Mouse (Mus musculus) frontal cortex, postnatal 36 days (tissue): ENCODE measurements around the gene F8.
"Not testable (repeated sequence)": the region's sequence is repeated elsewhere in the genome, so short reads cannot be mapped to it uniquely, and the experiment has no call there.

Experiments used
- DNase-seq, 2 experiments: peaks; one replicate each; pipeline ENCODE4 v3.0.0; 2022; ENCODE audit warnings: low spot score in 2 of 2

F8 gene

GRCm38 (mm10) chrX:75382195-75382771 is at the start of gene F8, which contains the start of gene Fundc2:
TSS of gene F8 (minus strand) at chrX:75382615.
TSS of gene Fundc2 (plus strand) at chrX:75382399.
- peak; percentile 13 to 61 for DNase-seq

GRCm38 (mm10) chrX:75415936-75416785 is 33.7 kb upstream of the F8 start, which contains the start of the genes Cmc4, Mtcp1 and Brcc3:
TSS of gene Cmc4 (minus strand) at chrX:75416584.
TSS of gene Mtcp1 (minus strand) at chrX:75416588.
TSS of gene Brcc3 (plus strand) at chrX:75416628.
- peak; percentile 85 to 88 for DNase-seq

- no peak for DNase-seq
Measured at GRCm38 (mm10) chrX:75409711-75410110, 27.3 kb upstream of the F8 start.

GRCm38 (mm10) chrX:75403350-75403749 is 20.9 kb upstream of the F8 start:
- DNase-seq, result no peak

GRCm38 (mm10) chrX:75402668-75403067 is 20.3 kb upstream of the F8 start:
- DNase-seq, result no peak

GRCm38 (mm10) chrX:75399471-75399870 is 17.1 kb upstream of the F8 start:
- no peak for DNase-seq

GRCm38 (mm10) chrX:75381699-75382098 is 716 bp downstream of the F8 start:
- no peak for DNase-seq

GRCm38 (mm10) chrX:75381176-75381575 is 1.2 kb downstream of the F8 start:
- DNase-seq, result no peak

- DNase-seq, result no peak
Measured at GRCm38 (mm10) chrX:75376815-75377214, 5.6 kb downstream of the F8 start.

GRCm38 (mm10) chrX:75372666-75373425 is 9.6 kb downstream of the F8 start:
- DNase-seq, result no peak

- DNase-seq, result no peak
Measured at GRCm38 (mm10) chrX:75370197-75370596, 12.2 kb downstream of the F8 start.

- DNase-seq, result no peak
Measured at GRCm38 (mm10) chrX:75323556-75323955, 58.9 kb downstream of the F8 start.

GRCm38 (mm10) chrX:75271676-75272075 is 110.7 kb downstream of the F8 start:
- no peak for DNase-seq

GRCm38 (mm10) chrX:75233603-75234376 is 148.6 kb downstream of the F8 start:
- DNase-seq, result not testable (repeated sequence)

GRCm38 (mm10) chrX:75231456-75231855 is 151.0 kb downstream of the F8 start:
- DNase-seq, result no peak

- no peak for DNase-seq
Measured at GRCm38 (mm10) chrX:75163670-75164069, 218.7 kb downstream of the F8 start, which contains the start of gene Smim9. TSS of gene Smim9 (minus strand) at chrX:75163770.

- peak in 1 of 2 experiments; percentile 3 for DNase-seq
Measured at GRCm38 (mm10) chrX:75155576-75156243, 226.7 kb downstream of the F8 start.

GRCm38 (mm10) chrX:75152249-75152648 is 230.2 kb downstream of the F8 start:
- no peak for DNase-seq

GRCm38 (mm10) chrX:75150304-75150703 is 232.1 kb downstream of the F8 start:
- no peak for DNase-seq

GRCm38 (mm10) chrX:75148414-75148813 is 234.0 kb downstream of the F8 start:
- no peak for DNase-seq

GRCm38 (mm10) chrX:75143124-75143555 is 239.3 kb downstream of the F8 start:
- peak in 1 of 2 experiments; percentile 6 for DNase-seq
